25 mouse cellular contexts compared by ENCODE assay signal in the genomic region with DNA sequence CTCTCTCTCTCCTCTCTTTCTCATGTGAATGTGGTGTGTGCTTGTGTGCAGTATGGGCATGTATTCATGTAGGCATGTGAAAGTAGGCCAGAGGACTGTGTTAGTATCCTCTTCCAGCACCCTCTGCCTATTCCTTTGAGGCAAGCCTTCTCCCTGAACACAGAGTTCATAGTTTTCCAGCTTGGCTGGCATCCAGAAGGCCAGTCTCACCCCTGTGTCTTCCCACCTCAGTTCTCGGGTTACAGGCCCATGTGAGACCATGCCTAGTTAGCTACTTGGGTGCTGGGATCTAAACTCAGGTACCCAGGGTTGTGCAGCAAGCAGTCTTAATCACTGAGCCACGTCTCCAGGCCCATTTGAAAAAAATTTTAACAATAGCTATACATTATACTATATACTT. TPM values are rescaled to one million over a fixed set of nuclear protein-coding genes. Genes with fewer than 3 reads are reported as not detected.
DNase-seq lines count a peak whose midpoint lies in the region; ATAC-seq lines count a peak whose summit lies in the region.
"Had no signal": no experiment of that assay in that cellular context is flagged by ENCODE, and none has a peak within 500 bp of the region (broad histone marks: within the 10 kb centered on the region; RNA-seq: fewer than 3 reads in every experiment).

No protein-coding gene starts in this region.

- H3K27ac ChIP-seq in forebrain, embryonic 15.5 days (replicated peaks) = peak overlapping the region; percentile 59; the same call in 1 of the 2 replicates
- no peak overlapping the region for H3K27ac ChIP-seq in forebrain, embryonic 13.5 days
- H3K27ac ChIP-seq in kidney, embryonic 16.5 days (ENCODE audit: low read length) = no peak overlapping the region
- H3K27ac ChIP-seq: embryonic facial prominence, embryonic 12.5 days; embryonic facial prominence, embryonic 15.5 days; forebrain, embryonic 12.5 days; heart, embryonic 15.5 days; hindbrain, embryonic 10.5 days; hindbrain, embryonic 13.5 days had no signal

- no peak overlapping the region for H3K4me3 ChIP-seq in forebrain, embryonic 15.5 days
- H3K4me3 ChIP-seq in forebrain, embryonic 13.5 days = no peak overlapping the region
- no peak overlapping the region for H3K4me3 ChIP-seq in kidney, embryonic 16.5 days (ENCODE audit: low read length)
- H3K4me3 ChIP-seq: embryonic facial prominence, embryonic 12.5 days; embryonic facial prominence, embryonic 15.5 days; forebrain, embryonic 12.5 days; heart, embryonic 12.5 days; heart, embryonic 15.5 days; hindbrain, embryonic 10.5 days; hindbrain, embryonic 13.5 days had no signal

- peak; percentile 31 for DNase-seq in kidney, adult 9 months
- no peak for DNase-seq in kidney, adult 18-20 months
- peak; percentile 43 to 68 for DNase-seq in kidney, postnatal 25 days
- no peak for DNase-seq in embryo, embryonic 11 days
- DNase-seq: adrenal gland, adult 8-10 months; adrenal gland, postnatal 25 days; cerebellum, adult 18-20 months; cerebellum, adult 9-10 months; cerebellum, postnatal 14 days; gastrocnemius, postnatal 25 days; heart, adult 18-20 months; heart, postnatal 10 days; heart, postnatal 36 days had no signal

- 0 out of 2 replicates have a peak, but pooled peaks cover 7% of the 10 kb centered on the region for H3K4me1 ChIP-seq in forebrain, embryonic 15.5 days
- H3K4me1 ChIP-seq in forebrain, embryonic 13.5 days = no peaks in the 10 kb centered on the region
- no peaks in the 10 kb centered on the region; the same call in 1 of the 2 replicates for H3K4me1 ChIP-seq in kidney, embryonic 16.5 days (ENCODE audit: insufficient read depth, low read length)
- H3K4me1 ChIP-seq: embryonic facial prominence, embryonic 12.5 days; embryonic facial prominence, embryonic 15.5 days; forebrain, embryonic 12.5 days; heart, embryonic 15.5 days; hindbrain, embryonic 10.5 days; hindbrain, embryonic 13.5 days had no signal

- H3K4me2 ChIP-seq in forebrain, embryonic 15.5 days (replicated peaks) = no peak overlapping the region
- H3K4me2 ChIP-seq in forebrain, embryonic 13.5 days = no peak overlapping the region
- H3K4me2 ChIP-seq in kidney, embryonic 16.5 days (replicated peaks; ENCODE audit: low read depth, low read length) = no peak overlapping the region
- H3K4me2 ChIP-seq: embryonic facial prominence, embryonic 12.5 days; embryonic facial prominence, embryonic 15.5 days; forebrain, embryonic 12.5 days; heart, embryonic 12.5 days; heart, embryonic 15.5 days; hindbrain, embryonic 13.5 days had no signal

- no peak for ATAC-seq in forebrain, embryonic 15.5 days (replicated peaks)
- no peak for ATAC-seq in forebrain, embryonic 13.5 days
- no peak for ATAC-seq in kidney, embryonic 16.5 days (ENCODE audit: low FRiP score, low TSS enrichment)
- ATAC-seq: activated CD4-positive, CD25-positive, alpha-beta regulatory T cell, adult 4 months; hindbrain, embryonic 16.5 days had no signal

- 56% methylated on average over 2 of the region's 2 CpGs for WGBS in forebrain, embryonic 15.5 days
- WGBS in forebrain, embryonic 13.5 days = 52% methylated on average over 2 of the region's 2 CpGs
- 43% methylated on average over 2 of the region's 2 CpGs for WGBS in kidney, embryonic 16.5 days

- H3K9ac ChIP-seq in forebrain, embryonic 15.5 days (replicated peaks) = no peak overlapping the region
- H3K9ac ChIP-seq in forebrain, embryonic 13.5 days = no peak overlapping the region
- no peak overlapping the region for H3K9ac ChIP-seq in kidney, embryonic 16.5 days (replicated peaks; ENCODE audit: low read length)
- H3K9ac ChIP-seq: embryonic facial prominence, embryonic 12.5 days; embryonic facial prominence, embryonic 15.5 days; forebrain, embryonic 12.5 days; heart, embryonic 12.5 days; heart, embryonic 15.5 days; hindbrain, embryonic 13.5 days had no signal

- no peaks in the 10 kb centered on the region for H3K9me3 ChIP-seq in forebrain, embryonic 15.5 days
- 0 out of 2 replicates have a peak, but pooled peaks cover 5% of the 10 kb centered on the region for H3K9me3 ChIP-seq in forebrain, embryonic 13.5 days (replicated peaks)
- H3K9me3 ChIP-seq in kidney, embryonic 16.5 days (ENCODE audit: low read length) = 0 out of 2 replicates have a peak, but pooled peaks cover 5% of the 10 kb centered on the region
- H3K9me3 ChIP-seq: embryonic facial prominence, embryonic 12.5 days; embryonic facial prominence, embryonic 15.5 days; heart, embryonic 12.5 days; heart, embryonic 15.5 days; hindbrain, embryonic 10.5 days; hindbrain, embryonic 13.5 days had no signal

- no peaks in the 10 kb centered on the region for H3K36me3 ChIP-seq in forebrain, embryonic 15.5 days
- H3K36me3 ChIP-seq in forebrain, embryonic 13.5 days (ENCODE audit: poor library complexity, severe bottlenecking) = no peaks in the 10 kb centered on the region
- no peaks in the 10 kb centered on the region for H3K36me3 ChIP-seq in kidney, embryonic 16.5 days (ENCODE audit: insufficient read depth, low read length)
- H3K36me3 ChIP-seq: embryonic facial prominence, embryonic 12.5 days; forebrain, embryonic 12.5 days; heart, embryonic 12.5 days; heart, embryonic 15.5 days; hindbrain, embryonic 10.5 days; hindbrain, embryonic 13.5 days had no signal

- no peaks in the 10 kb centered on the region for H3K27me3 ChIP-seq in forebrain, embryonic 15.5 days
- no peaks in the 10 kb centered on the region for H3K27me3 ChIP-seq in forebrain, embryonic 13.5 days
- no peaks in the 10 kb centered on the region for H3K27me3 ChIP-seq in kidney, embryonic 16.5 days (ENCODE audit: insufficient read depth, low read length)
- H3K27me3 ChIP-seq: embryonic facial prominence, embryonic 12.5 days; embryonic facial prominence, embryonic 15.5 days; forebrain, embryonic 12.5 days; heart, embryonic 12.5 days; heart, embryonic 15.5 days; hindbrain, embryonic 13.5 days had no signal

RNA-seq across cellular contexts. Expression of a gene that starts 17.8 kb away (rescaled TPM):
- not detected in 2 replicates for polyA plus RNA-seq in forebrain, embryonic 15.5 days (2015; fragmentation: Nextera tagmentation; extraction: Ambion mirVana)
- polyA plus RNA-seq in forebrain, embryonic 13.5 days (2015; fragmentation: Nextera tagmentation; extraction: Ambion mirVana) = 0.04 TPM in 1 of 2 replicates, not detected in the other
- polyA plus RNA-seq in kidney, embryonic 16.5 days (2015; fragmentation: Nextera tagmentation; extraction: Ambion mirVana) = 13.7 and 15.8 TPM in 2 replicates
- polyA plus RNA-seq: activated CD4-positive, CD25-positive, alpha-beta regulatory T cell, adult 4 months; heart, embryonic 12.5 days; hindbrain, embryonic 13.5 days had no signal

RNA-seq across cellular contexts. Expression of a gene that starts 47.2 kb away (rescaled TPM):
- polyA plus RNA-seq in forebrain, embryonic 15.5 days (2015; fragmentation: Nextera tagmentation; extraction: Ambion mirVana) = 0.06 and 0.19 TPM in 2 replicates
- 0.04 and 0.15 TPM in 2 replicates for polyA plus RNA-seq in forebrain, embryonic 13.5 days (2015; fragmentation: Nextera tagmentation; extraction: Ambion mirVana)
- 1.0 and 1.7 TPM in 2 replicates for polyA plus RNA-seq in kidney, embryonic 16.5 days (2015; fragmentation: Nextera tagmentation; extraction: Ambion mirVana)
- polyA plus RNA-seq: hindbrain, embryonic 13.5 days had no signal

Comparison
In these comparisons a context has a peak if more than half of its experiments do, and no peak if none do; other contexts are left out.
1. DNase-seq: peak in kidney, adult 9 months (single experiment) and kidney, postnatal 25 days (2 of 2); none in kidney, adult 18-20 months (single experiment) and embryo, embryonic 11 days (single experiment).
2. RNA of a gene that starts 17.8 kb away (polyA plus RNA-seq): 13.7 to 15.8 TPM in kidney, embryonic 16.5 days; 0.04 TPM in forebrain, embryonic 13.5 days and not detected in forebrain, embryonic 15.5 days; every median in the first group is over 10 times any median in the second.